Mouse (Mus musculus) bone marrow, adult 2 months (tissue): ENCODE measurements at regions not wholly inside any gene's neighbourhood (a gene's known extent, or its start where the extent isn't known, plus 50 kb on each side); places are given as distances from the start of the nearest gene placed in this dataset.

Experiments used
- CTCF ChIP-seq: fragments of 200-500 bp; IDR thresholded peaks from 2 replicates; pipeline ENCODE4 v1.5.1; 2011; ENCODE audit warnings: low read length, control low read depth; ENCODE audit not compliant: control insufficient read depth, insufficient read depth
- POLR2A ChIP-seq: fragments of 200-500 bp; IDR thresholded peaks from 2 replicates; pipeline ENCODE4 v1.6.1; 2011; ENCODE audit warnings: low read depth, mild to moderate bottlenecking, control low read depth, low read length, borderline replicate concordance; ENCODE audit not compliant: control insufficient read depth

DNA sequence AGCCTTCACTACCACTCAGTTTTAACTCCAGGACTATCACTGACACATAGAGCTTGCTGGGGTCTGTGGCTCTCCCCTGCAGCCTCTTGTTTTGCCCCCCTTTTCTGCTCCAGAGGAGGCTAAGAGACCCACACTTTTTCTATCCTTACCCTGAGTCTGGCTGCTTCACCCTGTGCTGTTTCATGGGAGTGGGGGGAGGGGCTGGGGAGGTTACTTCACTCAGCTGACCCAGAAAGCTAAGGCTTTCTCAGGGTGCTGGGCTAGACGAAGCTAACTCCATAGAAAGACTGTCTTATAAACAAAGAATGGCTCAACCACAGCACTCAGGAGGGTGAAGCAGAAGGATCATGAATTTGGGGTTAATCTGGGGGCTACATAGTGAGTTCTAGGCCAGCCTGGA is 93.9 kb downstream of the Vegfa start:
- TF ChIP-seq CTCF: no peak
- TF ChIP-seq POLR2A: no peak
